Mouse (Mus musculus): ENCODE measurements around the gene Slx1b. TPM values are rescaled to one million over a fixed set of nuclear protein-coding genes. Genes with fewer than 3 reads are reported as not detected.

Slx1b gene
- polyA plus RNA-seq (2012; rRNA removed; ENCODE audit: low replicate concordance), result 13.1 and 17.4 TPM in 2 replicates

DNA sequence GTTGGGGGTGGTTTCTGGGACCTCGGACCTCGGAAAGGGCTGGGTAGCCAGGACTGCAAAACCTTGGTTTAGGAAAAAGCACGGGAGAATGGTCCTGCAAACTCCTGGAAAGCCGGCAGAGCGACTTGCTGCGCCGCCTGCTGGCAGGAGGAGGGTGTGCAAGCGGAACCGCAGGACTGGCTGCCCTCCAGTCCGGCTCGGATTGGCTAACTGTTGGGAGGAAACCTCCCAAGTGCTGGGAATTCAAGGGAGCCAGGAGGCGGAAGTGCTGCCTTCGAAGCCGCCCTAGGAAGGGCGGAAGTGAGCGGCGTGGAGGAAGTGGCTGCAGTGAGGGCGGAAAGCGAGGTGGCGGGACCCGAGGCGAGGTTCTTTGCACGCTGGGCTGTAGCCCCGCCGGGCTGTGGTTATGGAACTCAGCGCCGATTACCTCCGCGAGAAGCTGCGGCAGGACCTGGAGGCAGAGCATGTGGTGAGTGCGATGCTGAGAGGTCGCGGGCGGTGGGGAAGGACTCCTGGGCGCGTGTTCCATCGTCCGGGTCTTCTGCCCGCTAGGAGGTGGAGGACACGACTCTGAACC lies at the start of gene Slx1b:
TSS of gene Slx1b (minus strand) at position 154 of the 577 bp plus-strand sequence.

DNA sequence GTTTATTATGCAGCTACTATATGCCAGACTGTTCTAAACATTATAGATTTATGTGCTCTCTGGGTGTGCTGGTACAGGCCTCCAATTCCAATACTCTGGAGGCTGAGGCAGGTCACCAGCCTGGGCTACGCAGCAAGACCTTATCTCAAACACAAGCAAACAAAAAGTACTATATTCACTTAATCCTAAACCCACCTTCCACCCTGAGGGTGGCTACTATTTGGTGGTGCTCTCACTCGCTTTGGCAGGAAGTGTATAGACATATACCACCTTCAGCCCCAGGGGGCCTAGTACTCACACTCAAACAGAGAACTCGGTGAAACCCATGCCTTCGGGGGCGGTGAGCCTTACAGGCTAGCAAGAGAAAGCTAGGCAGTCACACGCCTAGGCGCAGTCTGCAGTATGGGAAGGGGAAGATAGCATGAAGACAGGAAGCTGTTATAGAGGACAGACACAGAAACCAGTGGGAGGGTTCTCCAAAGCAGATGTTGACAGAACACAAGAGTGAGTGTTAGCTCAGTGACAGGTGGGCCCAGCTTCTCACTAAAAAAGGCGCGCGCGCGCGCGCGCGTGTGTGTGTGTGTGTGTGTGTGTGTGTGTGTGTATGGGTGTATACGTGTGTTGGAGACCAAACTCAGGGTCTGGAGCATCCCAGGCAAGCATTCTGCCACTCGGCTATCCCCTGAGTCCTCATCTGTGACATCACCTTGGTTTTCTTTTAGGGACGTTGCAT lies 12.0 kb upstream of the Slx1b start, which contains the start of gene Coro1a:
TSS of gene Coro1a (minus strand) at position 346 of the 733 bp plus-strand sequence.

DNA sequence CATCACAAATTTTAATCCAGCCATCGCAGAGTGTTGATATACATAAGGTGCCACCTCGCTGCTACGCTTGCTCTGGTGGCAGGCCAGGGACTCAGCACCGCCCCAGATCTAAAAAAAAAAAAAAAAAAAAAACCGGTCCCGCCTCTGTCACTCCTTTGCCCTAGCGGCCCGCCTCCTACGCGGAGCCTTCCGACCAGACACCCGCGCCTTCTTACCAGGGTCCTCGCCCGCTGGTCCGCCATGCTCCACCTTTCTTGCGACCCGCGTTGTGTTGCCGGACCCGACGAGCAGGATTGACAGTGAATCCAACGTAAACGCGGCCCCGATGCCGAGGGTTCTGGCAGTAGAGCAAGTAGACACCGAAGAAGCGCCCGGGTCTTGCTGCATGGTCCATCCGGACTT lies 373 bp downstream of the Slx1b start, which contains the start of gene Bola2:
TSS of gene Bola2 (plus strand) at position 192 of the 402 bp plus-strand sequence.

DNA sequence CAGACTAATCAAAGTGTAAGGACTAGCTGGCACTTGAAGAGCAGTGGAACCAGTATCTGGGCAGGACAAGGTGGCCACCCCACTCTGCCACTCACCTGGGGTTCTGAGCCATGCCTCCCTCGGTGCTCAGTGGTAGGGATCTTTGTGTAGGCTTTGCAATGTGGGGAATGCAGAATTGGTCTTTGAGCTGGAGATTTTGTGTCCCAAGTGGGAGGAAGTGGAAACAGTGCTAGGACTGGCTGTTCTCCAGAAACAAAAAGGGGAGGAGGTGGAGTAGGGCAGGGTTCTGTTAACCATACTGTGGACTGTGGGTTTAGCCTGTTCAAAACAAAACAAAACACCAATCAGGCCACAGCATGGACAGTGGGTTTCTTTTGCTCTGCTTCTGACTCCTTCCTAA lies 19.4 kb downstream of the Slx1b start, which contains the start of gene Sult1a1:
TSS of gene Sult1a1 (minus strand) at position 226 of the 400 bp plus-strand sequence.

DNA sequence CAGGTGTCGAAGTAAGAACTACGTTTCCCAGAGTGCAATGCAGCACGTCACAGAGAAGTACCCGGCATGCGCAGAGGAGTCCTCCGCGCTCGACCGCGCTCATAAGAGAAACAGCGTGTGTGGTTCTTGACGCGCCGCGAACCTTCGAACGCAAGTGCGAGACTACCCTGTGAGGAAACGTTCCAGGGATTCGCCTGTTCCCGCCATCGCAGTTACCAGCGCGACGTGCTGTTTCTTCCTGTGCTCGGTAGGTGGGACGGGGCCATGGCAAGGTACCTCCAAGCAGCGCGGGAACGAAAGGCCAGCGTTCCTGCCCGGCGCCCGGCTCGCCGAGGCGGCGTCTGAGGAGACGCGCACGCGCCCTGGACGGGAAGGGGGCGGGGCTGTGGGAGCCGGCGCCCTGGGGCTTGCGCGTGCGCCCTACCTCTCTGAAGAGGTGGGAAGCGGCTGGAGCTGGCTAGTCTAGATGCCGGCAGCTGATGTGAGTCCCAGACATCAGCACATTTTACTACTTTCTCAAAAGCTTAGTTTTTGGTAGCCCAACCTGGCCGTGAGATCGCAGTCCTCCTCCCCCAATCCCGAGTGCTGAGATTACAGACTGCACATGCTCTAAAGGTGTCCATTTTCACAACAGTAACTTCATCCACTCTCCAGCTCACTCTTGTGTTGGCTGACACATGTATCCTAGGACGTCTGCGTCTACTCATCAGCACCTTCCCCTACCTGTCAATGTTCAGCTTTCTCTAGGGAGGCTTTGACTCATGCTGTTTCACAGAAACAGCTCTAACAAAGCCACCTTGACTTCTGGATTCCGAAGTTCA lies 46.1 kb downstream of the Slx1b start, which contains the start of gene Sgf29:
TSS of gene Sgf29 (plus strand) at position 79 of the 821 bp plus-strand sequence.

Other genes starting within 250 kb of the Slx1b start
- 1.2 TPM in 1 of 2 replicates, not detected in the other for gene Atp2a1, start 232.7 kb downstream of the Slx1b start, polyA plus RNA-seq (2012; rRNA removed; ENCODE audit: low replicate concordance)
- gene Sh2b1, start 220.4 kb downstream of the Slx1b start, polyA plus RNA-seq (2012; rRNA removed; ENCODE audit: low replicate concordance), result 52.6 and 69.0 TPM in 2 replicates
- 122 and 151 TPM in 2 replicates for gene Tufm, start 208.4 kb downstream of the Slx1b start, polyA plus RNA-seq (2012; rRNA removed; ENCODE audit: low replicate concordance)
- gene Atxn2l, start 192.3 kb downstream of the Slx1b start, polyA plus RNA-seq (2012; rRNA removed; ENCODE audit: low replicate concordance), result 264 and 283 TPM in 2 replicates
- gene Eif3c, start 129.4 kb downstream of the Slx1b start, polyA plus RNA-seq (2012; rRNA removed; ENCODE audit: low replicate concordance), result 45.2 and 60.5 TPM in 2 replicates
- gene Apobr, start 110.8 kb downstream of the Slx1b start, polyA plus RNA-seq (2012; rRNA removed; ENCODE audit: low replicate concordance), result 2.4 and 4.9 TPM in 2 replicates
- gene Cln3, start 110.0 kb downstream of the Slx1b start, polyA plus RNA-seq (2012; rRNA removed; ENCODE audit: low replicate concordance), result 55.8 and 56.6 TPM in 2 replicates
- 0.12 and 1.1 TPM in 2 replicates for gene Il27, start 100.8 kb downstream of the Slx1b start, polyA plus RNA-seq (2012; rRNA removed; ENCODE audit: low replicate concordance)
- 4.9 and 28.0 TPM in 2 replicates for gene Nupr1, start 64.9 kb downstream of the Slx1b start, polyA plus RNA-seq (2012; rRNA removed; ENCODE audit: low replicate concordance)
- 24.0 and 43.5 TPM in 2 replicates for gene Sgf29, start 46.5 kb downstream of the Slx1b start, polyA plus RNA-seq (2012; rRNA removed; ENCODE audit: low replicate concordance)
- 4.1 and 9.7 TPM in 2 replicates for gene Sult1a1, start 19.4 kb downstream of the Slx1b start, polyA plus RNA-seq (2012; rRNA removed; ENCODE audit: low replicate concordance)
- 33.6 and 37.5 TPM in 2 replicates for gene Bola2, start 383 bp downstream of the Slx1b start, polyA plus RNA-seq (2012; rRNA removed; ENCODE audit: low replicate concordance)
- 60.7 and 132 TPM in 2 replicates for gene Coro1a, start 12.0 kb upstream of the Slx1b start, polyA plus RNA-seq (2012; rRNA removed; ENCODE audit: low replicate concordance)
- gene Mapk3, start 63.8 kb upstream of the Slx1b start, polyA plus RNA-seq (2012; rRNA removed; ENCODE audit: low replicate concordance), result 406 and 574 TPM in 2 replicates
- 8.1 and 8.2 TPM in 2 replicates for gene Gdpd3, start 70.5 kb upstream of the Slx1b start, polyA plus RNA-seq (2012; rRNA removed; ENCODE audit: low replicate concordance)
- gene Ypel3, start 81.2 kb upstream of the Slx1b start, polyA plus RNA-seq (2012; rRNA removed; ENCODE audit: low replicate concordance), result 262 and 424 TPM in 2 replicates
- gene Tbx6, start 85.7 kb upstream of the Slx1b start, polyA plus RNA-seq (2012; rRNA removed; ENCODE audit: low replicate concordance), result 2.1 and 3.5 TPM in 2 replicates
- gene Ppp4c, start 96.7 kb upstream of the Slx1b start, polyA plus RNA-seq (2012; rRNA removed; ENCODE audit: low replicate concordance), result 89.9 and 160 TPM in 2 replicates
- 5.2 TPM in 2 replicates for gene Fam57b, start 101.9 kb upstream of the Slx1b start, polyA plus RNA-seq (2012; rRNA removed; ENCODE audit: low replicate concordance)
- not detected in 2 replicates for gene 4930451I11Rik, start 135.9 kb upstream of the Slx1b start, polyA plus RNA-seq (2012; rRNA removed; ENCODE audit: low replicate concordance)
- gene Doc2a, start 151.6 kb upstream of the Slx1b start, polyA plus RNA-seq (2012; rRNA removed; ENCODE audit: low replicate concordance), result 0.76 TPM in 1 of 2 replicates, not detected in the other
- 2.7 and 5.0 TPM in 2 replicates for gene Hirip3, start 166.2 kb upstream of the Slx1b start, polyA plus RNA-seq (2012; rRNA removed; ENCODE audit: low replicate concordance)
- 44.3 and 46.4 TPM in 2 replicates for gene Ino80e, start 166.6 kb upstream of the Slx1b start, polyA plus RNA-seq (2012; rRNA removed; ENCODE audit: low replicate concordance)
- gene Taok2, start 188.9 kb upstream of the Slx1b start, polyA plus RNA-seq (2012; rRNA removed; ENCODE audit: low replicate concordance), result 70.4 and 83.1 TPM in 2 replicates
- 203 and 206 TPM in 2 replicates for gene Tmem219, start 227.1 kb upstream of the Slx1b start, polyA plus RNA-seq (2012; rRNA removed; ENCODE audit: low replicate concordance)
- 13.9 and 20.5 TPM in 2 replicates for gene Kctd13, start 233.1 kb upstream of the Slx1b start, polyA plus RNA-seq (2012; rRNA removed; ENCODE audit: low replicate concordance)

All from duodenum, adult 2 months (tissue).